Comparison of ENCODE assay signal across 18 mouse cellular contexts in the genomic region with DNA sequence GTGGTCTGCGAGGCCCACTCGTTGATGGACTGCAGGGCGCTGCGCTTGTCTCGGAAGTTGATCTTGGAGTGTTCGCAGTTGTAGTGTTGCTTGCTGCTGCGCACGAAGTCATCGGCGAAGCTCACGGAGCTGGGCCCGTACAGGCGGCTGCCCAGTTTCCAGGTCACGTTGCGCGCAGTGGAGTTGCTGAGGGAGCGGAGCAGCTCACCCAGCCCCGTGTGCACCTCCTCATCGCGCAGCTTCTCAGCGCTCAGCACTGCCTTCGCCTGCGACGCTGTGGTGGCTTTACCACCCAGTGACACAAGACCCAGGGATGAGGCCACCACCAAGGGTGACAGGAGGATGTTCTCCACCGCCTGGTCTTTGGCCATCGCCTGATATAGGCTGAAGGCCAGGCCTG. TPM values are rescaled to one million over a fixed set of nuclear protein-coding genes. Genes with fewer than 3 reads are reported as not detected.
DNase-seq lines count a peak whose midpoint lies in the region; ATAC-seq and TF ChIP-seq lines count a peak whose summit lies in the region.
"Had no signal": no experiment of that assay in that cellular context is flagged by ENCODE, and none has a peak within 500 bp of the region (broad histone marks: within the 10 kb centered on the region; RNA-seq: fewer than 3 reads in every experiment).

No protein-coding gene starts in this region.

- no peak overlapping the region for H3K4me3 ChIP-seq in heart, embryonic 13.5 days
- no peak overlapping the region for H3K4me3 ChIP-seq in lung, embryonic 14.5 days (ENCODE audit: low read depth, low read length)
- peak overlapping the region; percentile 72 for H3K4me3 ChIP-seq in limb, embryonic 13.5 days
- H3K4me3 ChIP-seq: forebrain, embryonic 12.5 days; heart, adult 2 months; hindbrain, embryonic 15.5 days had no signal

- WGBS in heart, embryonic 13.5 days, result 91% methylated on average over 26 of the region's 26 CpGs
- 92% methylated on average over 26 of the region's 26 CpGs for WGBS in lung, embryonic 14.5 days
- WGBS in limb, embryonic 13.5 days, result 95% methylated on average over 26 of the region's 26 CpGs

- H3K27me3 ChIP-seq in heart, embryonic 13.5 days (replicated peaks), result no peaks in the 10 kb centered on the region
- no peaks in the 10 kb centered on the region for H3K27me3 ChIP-seq in lung, embryonic 14.5 days (ENCODE audit: insufficient read depth, low read length)
- H3K27me3 ChIP-seq in limb, embryonic 13.5 days, result no peaks in the 10 kb centered on the region
- H3K27me3 ChIP-seq: forebrain, embryonic 12.5 days; hindbrain, embryonic 15.5 days had no signal

- no peak for TF ChIP-seq CTCF in lung, embryonic 14.5 days (IDR thresholded peaks at IDR 0.05; ENCODE audit: low read depth)

- DNase-seq in heart, postnatal 14 days, result no peak
- DNase-seq in lung, embryonic 14.5 days, result no peak
- DNase-seq in lung, postnatal 10 days, result no peak
- peak; percentile 56 for DNase-seq in ZHBTc4 (ENCODE audit: low read depth, low spot score)
- DNase-seq in spleen, postnatal 10 days (ENCODE audit: low spot score in 2 of 2), result no peak
- no peak for DNase-seq in lung, postnatal 4 days
- DNase-seq: adrenal gland, postnatal 25 days; B cell, adult 2 months; cerebellum, postnatal 14 days; heart, adult 2 months; kidney, postnatal 4 days; lung, adult 18-20 months had no signal

- H3K9ac ChIP-seq in heart, embryonic 13.5 days, result peak overlapping the region; percentile 55
- H3K9ac ChIP-seq in lung, embryonic 14.5 days, result no peak overlapping the region
- 0 out of 2 replicates have a peak overlapping the region, but pooled peaks have one; percentile 13 for H3K9ac ChIP-seq in limb, embryonic 13.5 days
- H3K9ac ChIP-seq: forebrain, embryonic 12.5 days; hindbrain, embryonic 15.5 days had no signal

- no peak overlapping the region for H3K27ac ChIP-seq in heart, embryonic 13.5 days (replicated peaks)
- H3K27ac ChIP-seq in lung, embryonic 14.5 days (ENCODE audit: low read depth), result no peak overlapping the region
- no peak overlapping the region for H3K27ac ChIP-seq in limb, embryonic 13.5 days
- H3K27ac ChIP-seq: forebrain, embryonic 12.5 days; heart, adult 2 months; hindbrain, embryonic 15.5 days had no signal

- peaks cover 76% of the 10 kb centered on the region for H3K36me3 ChIP-seq in heart, embryonic 13.5 days
- peaks cover 79% of the 10 kb centered on the region for H3K36me3 ChIP-seq in lung, embryonic 14.5 days (ENCODE audit: insufficient read depth)
- H3K36me3 ChIP-seq in limb, embryonic 13.5 days, result peaks cover 67% of the 10 kb centered on the region
- H3K36me3 ChIP-seq: hindbrain, embryonic 15.5 days had no signal

- intact Hi-C loops in heart, postnatal 14 days (cut with DNase I), result no loop called here

- H3K9me3 ChIP-seq in heart, embryonic 13.5 days, result no peaks in the 10 kb centered on the region
- no peaks in the 10 kb centered on the region for H3K9me3 ChIP-seq in lung, embryonic 14.5 days (ENCODE audit: low read depth, low read length)
- H3K9me3 ChIP-seq in limb, embryonic 13.5 days, result no peaks in the 10 kb centered on the region
- H3K9me3 ChIP-seq: forebrain, embryonic 12.5 days; hindbrain, embryonic 15.5 days had no signal

- peaks cover 62% of the 10 kb centered on the region for H3K4me1 ChIP-seq in heart, embryonic 13.5 days
- peaks cover 16% of the 10 kb centered on the region for H3K4me1 ChIP-seq in lung, embryonic 14.5 days (ENCODE audit: insufficient read depth)
- peaks cover 39% of the 10 kb centered on the region for H3K4me1 ChIP-seq in limb, embryonic 13.5 days

- no peak for ATAC-seq in heart, embryonic 13.5 days (ENCODE audit: extremely low read depth, insufficient number of reproducible peaks, low FRiP score, low TSS enrichment)
- no peak for ATAC-seq in lung, embryonic 14.5 days (ENCODE audit: insufficient read depth)
- ATAC-seq in limb, embryonic 13.5 days (ENCODE audit: low FRiP score, low read depth), result no peak

- H3K4me2 ChIP-seq in heart, embryonic 13.5 days, result 0 out of 2 replicates have a peak overlapping the region, but pooled peaks have one; percentile 92
- H3K4me2 ChIP-seq in lung, embryonic 14.5 days, result peak overlapping the region; percentile 98
- peak overlapping the region; percentile 96 for H3K4me2 ChIP-seq in limb, embryonic 13.5 days (replicated peaks)
- H3K4me2 ChIP-seq: forebrain, embryonic 12.5 days; hindbrain, embryonic 15.5 days; midbrain, embryonic 11.5 days had no signal

RNA-seq across cellular contexts. Expression of a gene that starts 4.2 kb away (rescaled TPM):
- 1,205 and 1,287 TPM in 2 replicates for polyA plus RNA-seq in heart, embryonic 13.5 days (2015; fragmentation: Nextera tagmentation; extraction: Ambion mirVana)
- 100 to 1,000 TPM; 387 to 469 TPM for total RNA-seq in heart, postnatal 14 days (2021)
- 663 and 691 TPM in 2 replicates for polyA plus RNA-seq in lung, embryonic 14.5 days (2014; fragmentation: Nextera tagmentation; extraction: Ambion mirVana)
- 1,782 and 1,939 TPM in 2 replicates for polyA plus RNA-seq in limb, embryonic 13.5 days (2015; fragmentation: Nextera tagmentation; extraction: Ambion mirVana)
- total RNA-seq: MEL had no signal

RNA-seq across cellular contexts. Expression of a gene that starts 32.3 kb away (rescaled TPM):
- polyA plus RNA-seq in heart, embryonic 13.5 days (2015; fragmentation: Nextera tagmentation; extraction: Ambion mirVana), result 25.3 and 25.4 TPM in 2 replicates
- total RNA-seq in heart, postnatal 14 days (2021), result 10 to 100 TPM; 32.8 to 33.0 TPM
- 20.2 and 21.8 TPM in 2 replicates for polyA plus RNA-seq in lung, embryonic 14.5 days (2014; fragmentation: Nextera tagmentation; extraction: Ambion mirVana)
- 14.0 and 14.5 TPM in 2 replicates for polyA plus RNA-seq in limb, embryonic 13.5 days (2015; fragmentation: Nextera tagmentation; extraction: Ambion mirVana)
